Mouse (Mus musculus) thymus, adult 2 months (tissue): Measurements from ENCODE around the gene Il1r1.

Experiments
- CTCF ChIP-seq: fragments of 200-500 bp; IDR thresholded peaks from 2 replicates; pipeline ENCODE4 v1.5.1; 2012; ENCODE audit warnings: mild to moderate bottlenecking, control low read depth, low read length, moderate library complexity, borderline replicate concordance; ENCODE audit not compliant: control insufficient read depth, poor library complexity, insufficient read depth; ENCODE audit errors: extremely low read depth
- POLR2A ChIP-seq: fragments of 200-500 bp; IDR thresholded peaks from 2 replicates; pipeline ENCODE4 v1.6.1; 2012; ENCODE audit warnings: mild to moderate bottlenecking, low read length, control low read depth, moderate library complexity; ENCODE audit not compliant: control insufficient read depth, poor library complexity, insufficient read depth; ENCODE audit errors: extremely low read depth

DNA sequence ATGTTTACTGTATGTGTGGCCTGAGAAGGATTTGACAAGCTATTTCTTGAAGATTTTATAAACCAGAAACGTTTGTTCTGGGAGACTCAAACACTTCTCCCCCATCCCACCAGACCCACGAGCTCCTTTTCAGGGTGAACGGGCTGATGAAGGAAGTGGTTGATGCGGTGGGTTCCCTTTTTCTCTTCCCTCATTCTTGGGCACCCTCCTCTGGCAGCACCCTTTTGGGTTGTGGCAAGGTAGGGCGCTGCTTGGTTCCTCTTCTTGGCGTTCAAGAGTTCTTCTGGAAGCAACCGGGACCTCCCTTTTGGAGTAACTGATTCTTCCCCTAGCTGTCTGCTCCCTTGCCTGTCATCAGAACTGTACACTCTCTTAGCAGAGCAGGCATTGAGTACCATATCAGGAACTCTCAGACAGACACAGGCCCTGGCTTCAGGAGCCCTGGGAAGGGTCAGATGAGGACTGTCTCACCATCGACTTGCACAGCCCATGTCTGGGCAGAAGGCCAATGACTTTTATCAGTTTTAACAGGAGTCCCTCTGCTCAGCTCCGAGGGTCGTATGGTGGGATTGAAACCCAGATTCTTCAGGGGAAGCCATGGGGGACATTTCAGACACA is 131.1 kb downstream of the Il1r1 start:
- no peak for TF ChIP-seq POLR2A
- no peak for TF ChIP-seq CTCF
